Mouse (Mus musculus) heart, postnatal 4 days (tissue): ENCODE measurements around the gene N4bp3. TPM values are rescaled to one million over a fixed set of nuclear protein-coding genes. Genes with fewer than 3 reads are reported as not detected.
A peak's percentile ranks its signal among the peaks of the same experiment; 100 is the strongest.
"Not testable (repeated sequence)": the region's sequence is repeated elsewhere in the genome, so short reads cannot be mapped to it uniquely, and the experiment has no call there.

ENCODE experiments used
- DNase-seq: peaks from one replicate; pipeline ENCODE4 v3.0.0; 2021
- total RNA-seq, 2 experiments: library from RNA; stranded (reverse); gene quantifications; 2 replicates each; pipeline ENCODE4 v1.2.3; 2021

N4bp3 gene
- 10 to 100 TPM; 41.3 to 44.4 TPM for total RNA-seq

DNA sequence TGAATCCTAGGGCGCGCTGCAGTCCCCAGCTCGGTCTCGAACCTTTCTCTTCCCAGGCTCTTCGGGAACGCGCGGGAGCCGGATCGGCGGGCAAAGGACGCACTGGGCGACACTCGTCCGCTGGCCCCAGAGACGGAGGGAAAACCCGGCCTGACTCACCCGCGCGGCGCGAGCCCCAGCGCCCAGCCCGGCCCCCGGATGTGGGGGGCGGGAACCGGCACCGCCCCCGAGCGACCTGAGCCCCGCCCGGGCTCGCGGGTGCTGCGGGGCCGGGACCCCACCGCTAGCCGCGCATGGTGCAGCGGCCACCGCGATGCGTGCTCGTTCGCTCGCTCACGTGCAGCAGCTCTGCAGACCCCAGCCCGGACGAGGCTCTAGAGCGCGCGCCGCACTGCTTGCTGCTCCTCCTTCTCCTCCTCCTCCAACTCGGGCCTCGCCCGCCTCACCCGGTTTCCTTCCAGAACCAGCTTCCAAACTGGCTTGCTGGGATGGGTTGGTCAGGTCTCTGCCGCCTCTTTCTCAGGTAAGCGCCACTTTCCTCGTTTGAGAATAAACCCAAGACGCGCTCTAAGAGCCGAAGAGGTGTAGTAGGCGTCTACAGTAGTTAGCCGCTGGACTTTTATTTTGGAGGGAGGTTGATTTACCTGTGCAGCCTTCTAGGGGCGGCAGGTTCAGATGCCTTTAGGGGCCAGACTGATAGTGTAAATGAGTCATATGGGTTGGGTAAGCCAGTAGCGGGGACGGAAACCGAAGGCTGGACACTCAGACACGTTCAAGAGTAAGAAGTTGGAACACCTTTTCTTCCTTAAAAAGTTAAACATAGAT lies at the start of gene N4bp3, which contains the start of gene D930048N14Rik:
TSS of gene N4bp3 (minus strand) at position 152 of the 825 bp plus-strand sequence.
TSS of gene D930048N14Rik (plus strand) at position 264 of the 825 bp plus-strand sequence.
- DNase-seq: peak; percentile 82

DNA sequence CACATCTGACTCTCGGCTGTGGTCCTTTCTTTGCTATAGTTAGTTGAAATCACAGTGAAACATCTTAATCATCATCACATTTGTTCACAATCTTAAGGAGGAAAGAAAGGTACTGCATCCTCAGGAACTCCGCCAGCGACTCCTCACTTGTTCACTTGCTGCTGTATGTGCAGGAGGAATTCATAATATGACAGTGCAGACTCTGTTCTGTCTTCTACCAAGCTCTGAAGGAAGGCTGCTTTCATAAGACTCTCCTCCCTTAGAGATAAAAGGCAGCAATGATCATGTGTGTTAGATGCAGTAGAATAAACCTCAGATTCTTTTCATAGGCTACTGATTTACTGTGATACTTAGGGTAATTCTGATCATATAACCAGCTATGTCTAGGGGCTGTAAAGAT lies 44.3 kb upstream of the N4bp3 start:
- no peak for DNase-seq

DNA sequence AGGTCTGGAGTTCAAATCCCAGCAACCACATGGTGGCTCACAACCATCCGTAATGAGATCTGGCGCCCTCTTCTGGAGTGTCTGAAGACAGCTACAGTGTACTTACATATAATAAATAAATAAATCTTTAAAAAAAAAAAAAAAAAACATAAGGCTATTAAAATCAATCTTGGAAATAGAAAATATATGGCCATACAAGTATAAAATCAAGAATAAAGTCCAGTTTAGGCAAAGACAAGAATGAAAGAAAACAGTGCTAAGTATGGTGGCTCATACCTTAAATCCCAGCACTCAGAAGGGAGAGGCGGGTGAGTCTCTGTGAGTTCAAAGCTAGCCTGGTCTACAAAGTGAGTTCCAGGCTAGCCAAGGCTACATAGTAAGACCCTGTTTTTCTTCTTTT lies 40.0 kb upstream of the N4bp3 start:
- not testable (repeated sequence) for DNase-seq

DNA sequence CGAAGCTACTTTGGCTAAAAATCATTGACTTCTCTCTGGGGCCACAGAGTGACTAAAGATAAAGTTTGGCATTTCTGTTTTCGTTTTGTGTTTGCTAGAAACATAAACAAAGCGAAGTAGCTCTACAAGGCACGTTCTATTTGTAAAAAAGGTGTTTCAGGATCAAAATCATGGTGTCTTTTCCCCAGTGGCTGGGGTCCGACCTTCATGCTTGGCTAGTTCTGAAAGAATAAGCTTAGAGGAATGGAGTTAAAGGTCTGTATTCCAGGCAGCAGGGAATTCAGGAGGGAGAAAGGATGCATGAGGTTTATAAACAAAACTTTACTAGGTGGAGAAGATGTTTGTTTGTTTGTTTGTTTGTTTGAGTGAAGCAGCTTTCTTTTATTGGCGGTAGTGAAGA lies 38.7 kb upstream of the N4bp3 start:
- no peak for DNase-seq

DNA sequence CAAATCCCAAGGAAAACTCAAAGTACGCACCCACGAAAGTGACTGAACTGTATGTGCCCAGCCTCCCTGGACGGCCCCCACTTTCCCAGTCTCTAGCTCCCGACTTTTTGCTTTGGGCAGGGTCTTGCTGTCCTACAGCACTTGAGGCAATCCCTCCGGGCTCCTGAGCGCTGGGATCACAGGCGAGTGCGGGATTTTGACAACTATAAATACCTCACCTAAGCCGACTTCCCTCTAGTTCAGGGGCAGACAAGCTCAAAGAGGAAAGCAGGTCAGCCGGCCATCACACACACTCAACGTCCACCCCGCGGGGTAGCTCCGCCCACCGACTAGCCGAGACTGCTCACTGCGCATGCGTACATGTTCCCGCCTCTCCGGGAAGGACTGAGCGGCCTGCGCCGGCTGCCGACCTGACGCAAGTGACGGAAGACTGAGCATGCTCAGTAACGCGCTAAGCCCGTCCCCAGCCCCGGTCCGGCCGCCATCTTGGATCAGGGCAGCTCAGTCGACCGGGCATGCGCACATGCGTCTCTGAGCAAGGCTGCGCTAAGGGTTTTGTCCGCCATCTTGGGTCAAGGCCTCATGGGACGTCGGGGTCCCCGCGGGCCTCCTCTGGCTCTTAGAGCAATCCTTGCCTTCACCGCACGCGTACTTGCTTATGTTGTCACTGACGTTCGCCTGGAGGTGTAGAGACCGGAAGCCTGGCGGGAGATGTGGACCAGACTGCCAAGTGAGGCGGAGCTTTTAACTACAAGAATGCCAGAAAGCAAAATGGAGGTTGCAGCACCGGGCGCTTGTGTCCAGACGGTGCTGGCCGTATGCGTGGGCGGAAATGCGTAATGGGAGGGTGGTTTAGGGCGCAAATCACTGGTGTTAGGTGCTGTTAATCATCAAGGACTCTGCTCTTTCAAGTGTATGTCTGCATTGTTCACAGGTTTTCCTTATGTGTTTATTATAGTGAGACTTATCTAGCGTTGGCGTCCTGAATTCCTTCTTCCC lies 38.0 kb upstream of the N4bp3 start, which contains the start of gene 0610009B22Rik:
TSS of gene 0610009B22Rik (minus strand) at position 545 of the 999 bp plus-strand sequence.
- peak; percentile 100 for DNase-seq

DNA sequence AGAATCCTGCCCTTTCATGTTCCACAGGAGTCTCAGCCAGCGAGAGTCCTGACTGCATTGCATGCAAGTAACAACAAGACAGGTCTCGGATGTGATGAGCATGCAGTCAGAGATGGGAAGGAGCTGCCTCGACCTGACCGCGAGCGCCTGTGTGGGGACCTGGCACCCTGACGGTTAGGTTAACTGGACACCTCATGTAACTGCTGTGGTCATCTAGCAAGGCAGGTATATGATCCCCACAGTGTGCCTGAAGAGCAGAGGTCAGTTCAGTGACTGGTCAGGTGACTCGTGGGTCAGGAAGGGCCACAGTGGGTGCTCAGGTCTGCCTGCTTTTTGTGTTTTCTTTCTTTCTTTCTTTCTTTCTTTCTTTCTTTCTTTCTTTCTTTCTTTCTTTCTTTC lies 31.3 kb upstream of the N4bp3 start:
- DNase-seq: no peak

DNA sequence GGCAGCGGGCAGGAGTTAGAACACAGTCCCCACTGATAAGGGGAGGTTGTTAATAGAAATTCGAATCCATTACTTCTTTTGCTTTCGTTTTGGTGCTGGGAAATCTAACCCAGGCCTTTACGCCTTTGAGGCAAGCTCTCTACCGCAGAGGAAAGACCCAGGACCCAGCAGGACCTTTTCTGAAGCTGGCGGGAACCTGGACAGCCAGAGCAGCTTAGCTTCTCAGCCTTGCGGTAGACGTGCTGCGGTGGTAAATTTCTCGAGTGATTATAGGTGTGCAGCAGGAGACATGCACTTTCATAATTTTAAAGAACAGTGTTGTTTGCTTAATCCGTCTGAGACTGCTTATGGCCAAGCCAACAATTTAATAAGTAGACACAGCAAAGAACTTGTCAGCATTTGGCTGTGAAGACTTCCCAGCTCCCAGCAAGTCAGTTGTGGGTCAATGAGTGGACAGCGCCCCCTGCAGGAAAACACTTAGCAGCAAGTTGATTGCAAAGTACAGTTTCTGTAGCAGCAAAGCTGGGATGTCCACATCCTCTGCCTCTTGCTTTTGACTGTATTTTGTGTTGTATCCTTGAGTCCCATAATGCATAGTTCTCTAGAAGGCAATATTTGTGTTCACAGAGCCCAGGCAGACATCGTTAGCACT lies 30.8 kb upstream of the N4bp3 start:
- DNase-seq: peak; percentile 95

DNA sequence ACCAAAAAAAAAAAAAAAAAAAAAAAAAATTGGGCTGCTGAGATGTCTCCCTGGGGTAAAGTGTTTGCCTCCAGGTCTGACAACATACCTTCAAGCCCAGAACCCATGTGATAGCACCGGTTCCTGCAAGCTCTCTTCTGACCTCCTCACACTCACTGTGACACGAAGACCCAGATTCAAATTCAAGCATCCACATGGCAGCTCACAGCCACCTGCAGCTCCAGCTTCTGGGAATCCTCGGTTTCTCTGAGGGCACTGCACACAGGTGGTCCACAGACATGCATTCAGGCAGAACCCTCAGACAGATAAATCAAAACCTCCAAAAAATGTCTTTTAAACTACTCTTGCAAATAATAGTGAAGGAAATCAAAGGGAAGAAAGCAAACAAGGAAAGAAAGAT lies 28.8 kb upstream of the N4bp3 start:
- no peak for DNase-seq

DNA sequence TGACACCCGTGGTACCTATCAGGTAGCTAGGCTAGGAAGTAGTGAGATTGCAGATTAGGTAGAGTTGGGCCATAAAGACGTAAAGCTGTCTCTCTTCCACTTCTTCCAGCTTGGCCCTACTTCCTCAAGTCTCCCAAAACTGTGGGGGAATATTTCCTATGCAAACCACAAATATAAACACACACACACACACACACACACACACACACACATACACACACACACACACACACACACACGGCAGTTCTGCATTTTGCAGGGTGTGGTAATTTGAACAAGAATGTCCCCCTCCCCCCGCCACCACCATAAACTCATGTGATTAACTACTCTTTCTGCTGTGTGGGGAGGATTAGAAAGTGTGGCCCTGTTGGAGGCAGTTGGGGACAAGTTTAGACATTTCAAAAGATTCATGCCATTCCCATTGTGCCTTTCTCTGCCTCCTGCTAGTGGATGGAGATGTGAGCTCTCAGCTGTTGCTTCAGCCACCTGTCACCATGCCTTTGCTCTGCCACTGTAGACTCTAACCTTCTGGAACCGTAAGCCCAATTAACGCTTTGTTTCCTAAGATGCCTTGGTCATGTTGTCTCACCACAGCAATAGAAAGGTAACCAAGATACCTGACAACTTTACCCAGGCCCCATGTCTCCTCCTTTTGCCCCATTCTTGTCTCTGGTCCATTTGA lies 27.2 kb upstream of the N4bp3 start:
- DNase-seq: no peak

DNA sequence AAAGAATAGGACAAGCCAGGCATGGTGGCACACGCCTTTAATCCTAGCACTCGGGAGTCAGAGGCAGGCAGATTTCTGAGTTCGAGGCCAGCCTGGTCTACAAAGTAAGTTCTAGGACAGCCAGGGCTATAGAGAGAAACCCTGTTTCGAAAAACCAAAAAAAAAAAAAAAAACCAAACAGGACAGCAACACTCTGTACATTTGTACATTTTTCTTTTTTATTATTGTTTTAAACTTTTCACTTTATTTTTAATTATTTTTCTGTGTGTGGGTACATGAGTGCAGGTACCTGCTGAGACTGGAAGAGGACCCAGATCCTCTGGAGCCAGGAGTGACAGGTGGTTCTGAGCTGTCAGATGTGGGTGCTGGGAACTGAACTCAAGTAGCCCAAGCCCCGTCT lies 24.7 kb upstream of the N4bp3 start:
- no peak for DNase-seq

DNA sequence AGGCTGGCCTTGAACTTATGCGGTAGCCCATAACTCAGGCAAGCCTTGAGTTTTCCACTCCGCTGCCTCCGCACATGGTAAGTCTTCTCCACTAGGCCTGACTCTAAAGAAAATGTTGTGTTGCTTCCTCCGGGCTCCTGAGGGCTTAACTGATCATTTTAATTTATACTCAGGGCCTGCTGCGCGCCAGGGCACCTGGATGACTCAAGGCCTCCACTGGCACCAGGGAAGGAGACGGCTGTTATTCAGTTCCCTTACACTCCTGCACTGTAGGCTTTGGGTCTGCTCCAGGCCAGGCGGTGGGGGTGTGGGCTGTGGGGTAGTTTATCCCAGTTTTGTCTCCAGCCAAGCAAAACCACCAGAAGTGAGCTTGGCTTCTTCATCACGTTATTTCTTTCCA lies 22.6 kb upstream of the N4bp3 start:
- no peak for DNase-seq

DNA sequence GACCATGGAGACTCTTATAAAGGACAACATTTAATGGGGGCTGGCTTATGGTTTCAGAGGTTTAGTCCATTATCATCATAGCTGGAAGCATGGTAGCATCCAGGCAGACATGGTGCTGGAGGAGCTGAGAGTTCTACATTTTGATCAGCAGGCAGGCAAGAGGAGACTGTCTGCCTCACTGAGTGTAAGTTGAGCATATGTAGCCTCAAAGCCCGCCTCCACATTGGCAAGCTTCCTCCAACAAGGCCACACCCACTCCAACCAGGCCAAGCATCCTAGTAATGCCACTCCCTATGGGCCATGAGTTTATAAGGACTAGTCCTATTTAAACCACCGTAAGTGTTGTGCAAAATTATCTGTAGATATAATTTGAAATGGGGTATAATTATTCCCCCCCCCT lies 20.7 kb upstream of the N4bp3 start:
- DNase-seq: no peak

DNA sequence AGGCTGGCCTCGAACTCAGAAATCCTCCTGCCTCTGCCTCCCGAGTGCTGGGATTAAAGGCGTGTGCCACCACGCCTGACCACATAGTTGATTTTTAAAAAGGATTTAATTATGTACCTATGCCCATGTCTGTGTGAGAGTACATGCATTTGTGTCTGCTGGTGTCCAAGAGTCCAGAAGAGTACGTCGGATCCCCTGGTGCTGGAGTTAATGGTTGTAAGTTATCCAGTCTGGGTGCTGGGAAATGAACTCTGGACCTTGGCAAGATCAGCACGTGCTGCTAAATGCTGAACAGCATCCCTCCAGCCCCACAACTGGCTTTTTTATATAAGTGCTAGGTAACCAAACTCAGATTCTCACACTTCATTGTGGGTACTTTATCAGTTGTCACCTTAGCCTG lies 20.2 kb upstream of the N4bp3 start:
- no peak for DNase-seq

DNA sequence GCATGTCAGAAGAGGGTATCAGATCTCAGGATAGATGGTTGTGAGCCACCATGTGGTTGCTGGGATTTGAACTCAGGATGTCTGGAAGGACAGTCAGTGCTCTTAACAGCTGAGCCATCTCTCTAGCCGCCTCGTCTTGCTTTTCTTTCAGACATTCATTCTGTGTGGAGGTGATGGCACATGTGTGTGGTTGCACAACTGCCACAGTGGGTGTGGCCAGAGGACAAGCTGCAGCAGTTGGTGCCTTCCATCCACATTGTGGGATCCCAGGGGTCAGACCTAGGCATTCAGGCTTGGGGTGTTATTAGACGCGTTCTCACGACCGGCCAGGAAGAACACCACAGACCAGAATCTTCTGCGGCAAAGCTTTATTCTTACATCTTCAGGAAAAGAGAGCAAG lies 14.1 kb upstream of the N4bp3 start:
- DNase-seq: not testable (repeated sequence)

DNA sequence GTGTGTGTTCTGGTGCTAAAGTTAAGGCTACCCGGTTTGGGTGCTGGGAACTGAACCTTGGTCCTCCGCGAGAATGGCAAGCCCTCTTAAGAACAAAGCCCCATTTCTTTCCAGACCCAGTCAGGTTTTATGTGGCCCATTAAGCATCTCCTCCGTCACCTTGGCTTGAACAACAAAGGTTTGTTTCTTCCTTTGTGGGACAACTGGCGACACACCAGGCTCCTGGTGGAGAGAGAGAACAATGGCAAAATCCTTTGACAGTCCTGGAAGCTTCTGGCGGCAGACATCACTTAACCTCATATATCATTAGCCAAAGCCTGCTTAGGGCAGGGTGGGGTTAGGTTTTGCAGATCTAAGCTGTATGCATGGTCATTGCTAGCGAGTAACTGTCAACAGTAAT lies 12.0 kb upstream of the N4bp3 start:
- no peak for DNase-seq

DNA sequence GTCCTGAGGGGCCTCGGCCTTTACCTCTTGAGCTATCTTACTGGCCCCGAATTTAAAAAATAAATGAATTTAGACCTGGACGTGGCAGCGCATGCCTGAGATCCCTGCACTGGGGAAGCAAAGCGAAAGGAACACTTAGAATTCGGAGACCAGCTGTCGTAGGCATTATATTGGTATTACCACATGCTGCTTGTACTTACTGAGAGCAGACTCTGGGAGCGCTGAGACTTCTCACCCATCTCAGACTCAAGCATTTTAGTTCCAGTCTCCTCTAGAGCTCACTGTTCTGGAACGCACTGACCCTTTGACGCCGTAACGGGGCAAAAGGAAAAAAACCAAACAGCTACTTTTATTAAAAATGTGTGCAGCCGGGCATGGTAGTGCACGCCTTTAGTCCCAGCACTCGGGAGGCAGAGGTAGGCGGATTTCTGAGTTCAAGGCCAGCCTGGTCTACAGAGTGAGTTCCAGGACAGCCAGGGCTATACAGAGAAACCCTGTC lies 11.3 kb upstream of the N4bp3 start:
- no peak for DNase-seq

DNA sequence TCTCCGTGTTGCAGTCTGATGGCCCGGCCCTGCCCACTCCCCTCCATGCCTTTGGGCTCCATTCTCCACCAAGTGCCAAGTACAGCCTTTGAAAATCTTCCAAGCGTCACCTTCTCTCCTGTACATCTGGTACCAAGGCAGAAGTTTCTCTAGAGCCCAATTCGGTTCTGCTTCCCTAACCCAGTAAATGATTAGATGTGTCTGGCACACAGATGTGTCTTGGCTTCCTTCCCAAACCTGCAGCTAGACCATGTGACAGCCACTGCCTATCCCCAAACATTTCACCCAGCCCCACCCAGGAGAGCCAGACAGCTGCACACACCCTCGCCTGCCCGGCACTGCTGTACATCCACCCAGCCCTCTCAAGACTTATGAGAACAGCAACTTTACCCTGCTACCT lies 8.1 kb upstream of the N4bp3 start:
- peak; percentile 50 for DNase-seq

DNA sequence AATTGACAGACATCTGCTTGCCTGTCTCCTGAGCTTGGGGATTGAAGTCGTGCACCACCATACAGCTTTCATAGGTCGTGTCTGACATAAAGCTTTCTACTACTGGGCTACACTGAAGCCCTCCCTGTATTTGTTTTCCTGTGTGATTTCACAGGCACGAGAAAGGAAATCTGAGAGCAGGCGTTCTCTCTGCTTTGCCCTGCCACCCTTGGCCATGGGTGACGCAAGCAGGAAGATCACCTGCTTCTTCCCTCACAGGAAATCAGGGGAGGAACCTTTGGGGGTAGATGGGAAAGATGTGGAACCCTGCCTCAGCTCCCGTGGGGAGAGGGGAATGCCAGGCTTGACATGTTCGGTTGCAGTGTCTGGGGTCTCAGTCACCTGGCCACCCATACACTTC lies 7.6 kb upstream of the N4bp3 start:
- no peak for DNase-seq

DNA sequence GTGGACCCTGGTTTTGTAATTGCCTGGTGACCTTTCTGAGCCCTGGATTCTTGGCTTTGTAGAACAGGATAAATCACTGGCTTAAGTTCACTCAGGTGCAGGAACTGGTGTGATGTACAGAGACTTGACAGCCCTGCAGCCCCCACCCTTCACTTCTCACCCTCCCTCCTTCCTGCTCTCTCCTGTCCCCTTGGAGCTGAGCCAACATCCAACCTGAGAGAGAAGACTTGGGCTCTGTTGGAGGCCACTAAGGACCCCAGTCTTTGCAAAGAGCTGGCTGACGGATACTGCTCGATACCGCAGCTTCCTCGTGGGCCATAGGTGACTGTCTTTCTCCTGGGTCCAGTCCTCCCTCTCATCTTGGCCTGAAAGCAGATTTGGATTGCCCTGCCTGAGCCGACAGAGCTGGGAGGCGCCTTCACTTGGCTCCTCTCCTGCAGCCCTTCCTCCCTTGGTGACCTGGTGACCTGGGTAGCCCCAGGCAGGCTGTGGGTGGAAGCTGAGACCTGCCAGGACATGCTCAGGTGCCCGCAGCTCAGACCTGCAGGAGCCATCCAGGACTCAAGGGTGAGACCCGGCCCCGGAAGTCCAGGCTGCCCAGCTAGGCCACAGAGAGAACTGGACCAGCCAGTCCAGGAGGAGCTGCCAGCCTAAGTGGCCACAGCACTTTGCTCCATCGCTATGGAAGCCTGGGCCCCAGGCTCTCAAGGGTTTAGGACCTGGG lies 6.3 kb upstream of the N4bp3 start:
- no peak for DNase-seq

DNA sequence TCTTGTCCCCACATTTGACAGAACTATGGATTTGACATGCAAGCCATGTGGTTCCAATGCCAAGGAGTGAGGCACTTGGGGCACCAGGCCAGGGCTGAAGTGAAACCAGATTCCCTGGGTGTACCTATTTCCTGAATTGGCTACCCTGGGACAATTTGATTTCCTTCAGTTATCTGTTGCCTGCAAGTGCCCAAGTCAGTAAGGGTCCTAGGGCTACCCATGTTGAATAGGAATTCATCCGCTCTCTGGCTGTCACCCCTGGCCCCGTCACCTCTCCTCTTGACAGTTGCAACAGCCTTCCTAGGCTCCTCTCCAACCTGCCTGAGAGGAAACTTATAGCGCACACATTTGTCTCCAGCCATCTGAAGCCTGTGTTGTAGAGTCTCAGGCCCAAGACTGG lies 4.2 kb upstream of the N4bp3 start:
- DNase-seq: no peak

DNA sequence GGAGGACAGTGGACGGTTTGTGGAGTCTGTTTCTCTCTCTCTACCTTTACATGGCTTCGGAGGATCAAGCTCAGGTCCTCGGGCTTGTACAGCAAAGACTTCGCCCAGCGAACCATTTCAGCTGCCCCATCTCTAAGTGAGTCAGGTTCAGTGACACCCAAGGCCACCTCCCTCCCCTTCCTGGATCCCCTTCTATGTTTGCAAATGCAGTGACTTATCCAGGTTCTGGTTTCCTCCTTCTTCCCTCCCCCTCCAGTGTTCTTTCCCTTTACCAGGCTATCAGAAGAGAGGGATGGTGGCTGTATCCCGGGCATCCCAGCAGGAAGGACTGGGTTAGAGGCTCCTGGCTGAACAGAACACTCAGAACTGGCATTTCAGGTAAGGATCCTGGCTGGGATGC lies 3.1 kb upstream of the N4bp3 start:
- no peak for DNase-seq
